ENCODE assay signal across 9 mouse cellular contexts in genomic region chr15:81105962-81106361, GRCm38 (mm10).
A peak's percentile ranks its signal among the peaks of the same experiment; 100 is the strongest.
DNase-seq lines count a peak whose midpoint lies in the region; ATAC-seq and TF ChIP-seq lines count a peak whose summit lies in the region.
"Had no signal": no experiment of that assay in that cellular context is flagged by ENCODE, and none has a peak within 500 bp of the region (broad histone marks: within the 10 kb centered on the region; RNA-seq: fewer than 3 reads in every experiment).

No protein-coding gene starts in this region.

- H3K9me3 ChIP-seq in embryonic facial prominence, embryonic 15.5 days (replicated peaks): no peaks in the 10 kb centered on the region
- no peaks in the 10 kb centered on the region for H3K9me3 ChIP-seq in embryonic facial prominence, embryonic 10.5 days
- no peaks in the 10 kb centered on the region for H3K9me3 ChIP-seq in midbrain, postnatal 0 days (ENCODE audit: low read length)
- no peaks in the 10 kb centered on the region for H3K9me3 ChIP-seq in hindbrain, embryonic 10.5 days

- no peak for DNase-seq in embryonic facial prominence, embryonic 10.5 days (ENCODE audit: low spot score)
- peak; percentile 81 for DNase-seq in adrenal gland, adult 2 months
- DNase-seq in layer of hippocampus, adult 18-20 months (ENCODE audit: low spot score in 2 of 2): peak; percentile 74 to 88
- no peak for DNase-seq in midbrain, postnatal 0 days (ENCODE audit: low spot score)
- DNase-seq in hindbrain, embryonic 10.5 days (ENCODE audit: low spot score): no peak
- no peak for DNase-seq in cerebellum, adult 2 months
- DNase-seq in cerebellum, postnatal 36 days: no peak

- no peak for TF ChIP-seq POLR2A in cerebellum, adult 2 months (IDR thresholded peaks at IDR 0.05; ENCODE audit: borderline replicate concordance, insufficient read depth, low read length)

- H3K9ac ChIP-seq in embryonic facial prominence, embryonic 15.5 days: no peak overlapping the region
- no peak overlapping the region for H3K9ac ChIP-seq in midbrain, postnatal 0 days (replicated peaks; ENCODE audit: low read length, poor library complexity, severe bottlenecking)

- TF ChIP-seq CTCF in midbrain, postnatal 0 days (IDR thresholded peaks at IDR 0.05): peak; percentile 19
- TF ChIP-seq CTCF in cerebellum, adult 2 months (IDR thresholded peaks at IDR 0.05; ENCODE audit: borderline replicate concordance, insufficient read depth, low read depth, low read length): no peak

- ATAC-seq in embryonic facial prominence, embryonic 15.5 days (ENCODE audit: insufficient number of reproducible peaks, low FRiP score, low TSS enrichment, low read depth): no peak
- no peak for ATAC-seq in midbrain, postnatal 0 days (ENCODE audit: low FRiP score)
- ATAC-seq: hindbrain, embryonic 16.5 days had no signal

- no peak overlapping the region for H3K4me3 ChIP-seq in embryonic facial prominence, embryonic 15.5 days (replicated peaks)
- H3K4me3 ChIP-seq in embryonic facial prominence, embryonic 10.5 days: no peak overlapping the region
- no peak overlapping the region for H3K4me3 ChIP-seq in midbrain, postnatal 0 days (ENCODE audit: low read depth, low read length)
- H3K4me3 ChIP-seq in hindbrain, embryonic 10.5 days: no peak overlapping the region
- H3K4me3 ChIP-seq in cerebellum, adult 2 months (replicated peaks; ENCODE audit: insufficient read depth, low read depth, low read length): no peak overlapping the region

- H3K27me3 ChIP-seq in embryonic facial prominence, embryonic 15.5 days: no peaks in the 10 kb centered on the region
- H3K27me3 ChIP-seq in embryonic facial prominence, embryonic 10.5 days (replicated peaks; ENCODE audit: low read depth, poor library complexity, severe bottlenecking): no peaks in the 10 kb centered on the region
- no peaks in the 10 kb centered on the region for H3K27me3 ChIP-seq in midbrain, postnatal 0 days (ENCODE audit: insufficient read depth, low read length)
- no peaks in the 10 kb centered on the region for H3K27me3 ChIP-seq in hindbrain, embryonic 10.5 days (ENCODE audit: insufficient read depth, poor library complexity, severe bottlenecking)
- no peaks in the 10 kb centered on the region for H3K27me3 ChIP-seq in cerebellum, adult 2 months (ENCODE audit: control insufficient read depth, insufficient read depth, low read length)

- H3K4me2 ChIP-seq in embryonic facial prominence, embryonic 15.5 days (replicated peaks): no peak overlapping the region
- H3K4me2 ChIP-seq in midbrain, postnatal 0 days (ENCODE audit: low read depth, low read length, poor library complexity, severe bottlenecking): no peak overlapping the region

- H3K36me3 ChIP-seq in embryonic facial prominence, embryonic 15.5 days: no peaks in the 10 kb centered on the region
- H3K36me3 ChIP-seq in embryonic facial prominence, embryonic 10.5 days (replicated peaks): no peaks in the 10 kb centered on the region
- no peaks in the 10 kb centered on the region for H3K36me3 ChIP-seq in midbrain, postnatal 0 days (ENCODE audit: insufficient read depth, low read length)
- H3K36me3 ChIP-seq in hindbrain, embryonic 10.5 days: no peaks in the 10 kb centered on the region

- 39% methylated on average over 10 of the region's 10 CpGs for WGBS in embryonic facial prominence, embryonic 15.5 days
- WGBS in embryonic facial prominence, embryonic 10.5 days: 63% methylated on average over 10 of the region's 10 CpGs
- 25% methylated on average over 10 of the region's 10 CpGs for WGBS in midbrain, postnatal 0 days
- 41% methylated on average over 10 of the region's 10 CpGs for WGBS in hindbrain, embryonic 10.5 days
- 49% methylated on average over 10 of the region's 10 CpGs for WGBS in cerebellum, adult 2 months

- peaks cover 67% of the 10 kb centered on the region for H3K4me1 ChIP-seq in embryonic facial prominence, embryonic 15.5 days
- H3K4me1 ChIP-seq in embryonic facial prominence, embryonic 10.5 days: peaks cover 46% of the 10 kb centered on the region
- H3K4me1 ChIP-seq in midbrain, postnatal 0 days (ENCODE audit: insufficient read depth, low read length): peaks cover 19% of the 10 kb centered on the region; the same call in 1 of the 2 replicates
- H3K4me1 ChIP-seq in hindbrain, embryonic 10.5 days (replicated peaks): peaks cover 40% of the 10 kb centered on the region
- peaks cover 16% of the 10 kb centered on the region for H3K4me1 ChIP-seq in cerebellum, adult 2 months (ENCODE audit: control insufficient read depth, insufficient read depth, low read length)

- H3K27ac ChIP-seq in embryonic facial prominence, embryonic 15.5 days (replicated peaks): 0 out of 2 replicates have a peak overlapping the region, but pooled peaks have one; percentile 19
- no peak overlapping the region for H3K27ac ChIP-seq in embryonic facial prominence, embryonic 10.5 days (replicated peaks)
- no peak overlapping the region for H3K27ac ChIP-seq in midbrain, postnatal 0 days (ENCODE audit: low read depth, low read length)
- no peak overlapping the region for H3K27ac ChIP-seq in hindbrain, embryonic 10.5 days
- no peak overlapping the region for H3K27ac ChIP-seq in cerebellum, adult 2 months (ENCODE audit: insufficient read depth, low read length)

Comparison
In these comparisons a context has a peak if more than half of its experiments do, and no peak if none do; other contexts are left out.
1. DNase-seq: peak in adrenal gland, adult 2 months (single experiment) and layer of hippocampus, adult 18-20 months (2 of 2); none in embryonic facial prominence, embryonic 10.5 days (single experiment), midbrain, postnatal 0 days (single experiment), hindbrain, embryonic 10.5 days (single experiment), cerebellum, adult 2 months (0 of 2) and cerebellum, postnatal 36 days (0 of 2).